Mouse (Mus musculus): ENCODE measurements at regions not wholly inside any gene's neighbourhood (a gene's known extent, or its start where the extent isn't known, plus 50 kb on each side); places are given as distances from the start of the nearest gene placed in this dataset.

DNA sequence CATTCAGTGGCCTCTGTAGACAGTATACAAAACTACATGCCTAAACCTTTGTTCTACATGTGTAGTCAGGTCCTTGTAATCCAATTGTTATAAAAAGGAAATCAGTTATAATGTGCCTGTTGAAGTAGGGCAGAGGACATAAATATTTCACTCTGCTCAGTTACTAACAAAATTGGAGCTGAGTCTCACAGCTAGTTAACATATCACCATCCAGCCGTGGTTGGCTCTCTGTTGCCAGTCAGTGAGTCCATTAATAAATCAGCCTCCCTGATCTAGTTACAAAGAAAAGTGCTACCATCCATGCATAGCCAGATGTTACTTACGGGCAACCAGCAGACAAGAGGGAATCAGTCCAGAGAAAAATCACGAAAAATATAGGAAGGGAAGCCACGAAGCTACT, 382.8 kb downstream of the Adamts20 start:
- 88% methylated on average over 4 of the region's 4 CpGs for WGBS
- no peaks in the 10 kb centered on the region for H3K27me3 ChIP-seq (ENCODE audit: control insufficient read depth, insufficient read depth, low read length)
- DNase-seq: no peak
- intact Hi-C loops (cut with DNase I): no loop called here
- H3K4me1 ChIP-seq (ENCODE audit: control insufficient read depth, insufficient read depth, low read length): no peaks in the 10 kb centered on the region
- no peak overlapping the region for H3K9ac ChIP-seq (ENCODE audit: low read depth, low read length)
- no peak overlapping the region for H3K4me3 ChIP-seq
- TF ChIP-seq POLR2A (IDR thresholded peaks at IDR 0.05; ENCODE audit: insufficient read depth, low read depth, low read length) (no peak), CTCF (IDR thresholded peaks at IDR 0.05) (no peak), EP300 (IDR thresholded peaks at IDR 0.05; ENCODE audit: insufficient read depth, low read depth, low read length) (no peak)
- H3K36me3 ChIP-seq (ENCODE audit: control insufficient read depth, insufficient read depth, low read length): no peaks in the 10 kb centered on the region
- no peak overlapping the region for H3K27ac ChIP-seq
- H3K79me2 ChIP-seq (replicated peaks; ENCODE audit: control insufficient read depth, insufficient read depth, low read length): no peaks in the 10 kb centered on the region

DNA sequence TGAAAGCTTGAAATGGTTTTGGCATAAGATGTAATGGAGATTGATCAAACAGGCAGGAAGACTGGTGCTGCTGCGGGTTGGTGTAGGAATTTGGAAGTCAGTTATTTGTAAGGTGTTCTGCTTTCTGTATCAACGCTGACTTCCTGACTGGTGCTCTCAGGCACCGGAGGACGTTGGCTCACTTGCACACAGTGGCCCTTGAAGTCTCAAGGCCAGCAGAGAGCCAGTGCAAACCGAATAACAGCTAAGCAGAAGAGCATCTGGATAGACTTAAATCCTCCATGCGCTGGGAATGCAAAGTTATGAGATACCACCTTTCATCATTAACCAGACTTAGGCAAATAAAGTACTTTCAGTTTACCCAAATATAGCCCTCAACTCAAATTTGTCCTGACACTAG, 388.2 kb downstream of the Adamts20 start:
- no peaks in the 10 kb centered on the region for H3K36me3 ChIP-seq (ENCODE audit: control insufficient read depth, insufficient read depth, low read length)
- no peaks in the 10 kb centered on the region for H3K79me2 ChIP-seq (replicated peaks; ENCODE audit: control insufficient read depth, insufficient read depth, low read length)
- no peak overlapping the region for H3K9ac ChIP-seq (ENCODE audit: low read depth, low read length)
- TF ChIP-seq POLR2A (IDR thresholded peaks at IDR 0.05; ENCODE audit: insufficient read depth, low read depth, low read length) (no peak), CTCF (IDR thresholded peaks at IDR 0.05) (no peak), EP300 (IDR thresholded peaks at IDR 0.05; ENCODE audit: insufficient read depth, low read depth, low read length) (no peak)
- H3K4me3 ChIP-seq: no peak overlapping the region
- H3K27me3 ChIP-seq (ENCODE audit: control insufficient read depth, insufficient read depth, low read length): no peaks in the 10 kb centered on the region
- 69% methylated on average over 6 of the region's 6 CpGs for WGBS
- intact Hi-C loops (cut with DNase I): no loop called here
- no peaks in the 10 kb centered on the region for H3K4me1 ChIP-seq (ENCODE audit: control insufficient read depth, insufficient read depth, low read length)
- no peak overlapping the region for H3K27ac ChIP-seq
- no peak for DNase-seq

DNA sequence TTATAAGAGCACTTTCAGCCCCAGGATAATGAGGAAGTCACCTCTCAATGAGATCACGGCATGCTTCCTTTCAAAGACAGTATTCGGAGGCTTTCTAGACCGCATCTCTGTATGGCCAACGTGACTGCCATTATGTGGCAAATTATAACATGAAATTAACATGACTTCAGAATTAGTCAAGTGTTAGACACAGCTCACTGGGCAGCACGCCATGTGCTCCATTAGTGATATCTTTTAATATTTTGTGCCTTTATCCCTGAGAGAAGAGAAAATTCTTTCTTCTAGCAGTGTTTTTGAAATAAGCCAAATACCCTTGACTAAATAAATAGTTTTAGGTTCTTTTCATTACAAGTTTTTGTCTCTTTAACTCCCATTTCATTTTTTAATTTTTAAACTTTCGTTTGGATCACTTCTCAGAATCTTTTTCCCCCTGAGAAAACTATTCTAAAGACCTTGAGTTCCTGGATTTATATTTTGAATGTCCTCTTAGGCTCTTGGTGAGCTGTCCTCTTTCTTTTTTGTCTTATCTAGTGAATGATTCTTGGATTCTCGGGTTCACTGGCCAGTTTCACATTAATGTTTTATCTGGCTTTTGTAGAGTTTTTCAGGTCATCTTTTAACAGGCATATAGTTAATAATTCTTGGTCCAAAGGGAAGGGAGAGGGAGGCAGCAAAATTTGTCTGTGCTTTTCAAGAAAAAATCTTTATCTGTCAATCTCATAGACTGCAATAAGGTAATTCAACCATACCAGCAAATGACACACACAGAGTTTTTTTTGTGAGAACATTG, 390.9 kb downstream of the Adamts20 start:
- 56% methylated on average over 7 of the region's 7 CpGs for WGBS
- Histone ChIP-seq H3K27me3 (ENCODE audit: control insufficient read depth, insufficient read depth, low read length) (no peaks in the 10 kb centered on the region), H3K79me2 (replicated peaks; ENCODE audit: control insufficient read depth, insufficient read depth, low read length) (no peaks in the 10 kb centered on the region), H3K27ac (no peak overlapping the region), H3K4me1 (ENCODE audit: control insufficient read depth, insufficient read depth, low read length) (no peaks in the 10 kb centered on the region), H3K9ac (ENCODE audit: low read depth, low read length) (no peak overlapping the region), H3K4me3 (no peak overlapping the region), H3K36me3 (ENCODE audit: control insufficient read depth, insufficient read depth, low read length) (no peaks in the 10 kb centered on the region)
- intact Hi-C loops (cut with DNase I): no loop called here
- DNase-seq: peak in 1 of 2 experiments; percentile 5
- no peak for TF ChIP-seq EP300 (IDR thresholded peaks at IDR 0.05; ENCODE audit: insufficient read depth, low read depth, low read length)
- TF ChIP-seq CTCF (IDR thresholded peaks at IDR 0.05): no peak

DNA sequence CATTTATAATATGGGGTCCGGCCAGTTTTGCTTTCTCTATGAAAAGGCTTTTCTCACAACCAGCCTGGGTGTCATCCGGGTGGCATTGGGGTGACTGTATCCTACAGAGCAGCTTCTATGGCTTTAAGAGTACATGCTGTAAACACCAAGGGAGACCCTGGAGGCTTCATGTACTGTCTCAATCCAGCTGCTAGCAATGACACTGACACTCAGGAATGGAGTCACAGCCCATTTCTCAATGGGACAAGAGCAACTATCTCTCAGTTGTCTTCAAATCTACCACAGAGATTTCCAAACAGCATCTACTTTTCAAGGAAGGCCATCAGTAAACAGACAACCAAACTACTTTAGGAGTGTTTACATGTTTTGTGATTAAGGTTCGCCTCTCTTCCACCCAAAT, 397.5 kb downstream of the Adamts20 start:
- no peaks in the 10 kb centered on the region for H3K27me3 ChIP-seq (ENCODE audit: control insufficient read depth, insufficient read depth, low read length)
- no peaks in the 10 kb centered on the region for H3K36me3 ChIP-seq (ENCODE audit: control insufficient read depth, insufficient read depth, low read length)
- no peak overlapping the region for H3K4me3 ChIP-seq
- WGBS: 87% methylated on average over 3 of the region's 3 CpGs
- H3K4me1 ChIP-seq (ENCODE audit: control insufficient read depth, insufficient read depth, low read length): no peaks in the 10 kb centered on the region
- H3K9ac ChIP-seq (ENCODE audit: low read depth, low read length): no peak overlapping the region
- intact Hi-C loops (cut with DNase I): no loop called here
- TF ChIP-seq EP300 (IDR thresholded peaks at IDR 0.05; ENCODE audit: insufficient read depth, low read depth, low read length) (no peak), POLR2A (IDR thresholded peaks at IDR 0.05; ENCODE audit: insufficient read depth, low read depth, low read length) (no peak), CTCF (IDR thresholded peaks at IDR 0.05) (no peak)
- no peak for DNase-seq
- H3K79me2 ChIP-seq (replicated peaks; ENCODE audit: control insufficient read depth, insufficient read depth, low read length): no peaks in the 10 kb centered on the region
- H3K27ac ChIP-seq: no peak overlapping the region

DNA sequence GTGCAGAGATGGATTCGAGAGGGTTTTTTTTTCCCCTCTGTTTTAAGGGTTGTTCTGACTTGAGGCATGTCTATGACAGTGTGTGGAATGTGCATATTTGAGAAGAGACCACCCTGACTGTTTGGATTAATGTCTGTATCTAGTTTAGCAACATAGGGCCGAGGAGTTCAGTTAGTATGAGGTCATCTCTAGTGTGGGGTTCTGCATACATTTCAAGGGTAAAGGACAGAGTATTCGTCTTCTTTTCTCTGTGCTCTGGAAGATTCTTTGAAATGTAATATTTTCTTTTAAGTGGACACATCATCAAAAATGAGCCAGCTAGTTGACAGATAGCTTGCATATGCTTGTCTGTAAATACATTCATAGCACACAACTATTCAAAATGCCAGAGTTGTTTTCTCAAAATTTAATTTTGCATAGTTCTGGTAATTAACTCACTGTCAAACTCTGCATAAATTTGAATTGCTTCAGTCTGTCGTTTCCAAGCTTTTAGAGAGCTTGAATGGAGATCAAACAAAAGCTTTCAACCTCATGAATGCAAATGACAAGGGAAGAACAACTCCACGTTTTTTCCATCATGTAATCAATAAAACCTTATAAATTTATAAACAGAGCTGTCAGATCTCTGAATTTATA, 415.5 kb downstream of the Adamts20 start:
- DNase-seq: no peak
- Histone ChIP-seq H3K27me3 (ENCODE audit: control insufficient read depth, insufficient read depth, low read length) (no peaks in the 10 kb centered on the region), H3K9ac (ENCODE audit: low read depth, low read length) (no peak overlapping the region), H3K79me2 (replicated peaks; ENCODE audit: control insufficient read depth, insufficient read depth, low read length) (no peaks in the 10 kb centered on the region), H3K36me3 (ENCODE audit: control insufficient read depth, insufficient read depth, low read length) (no peaks in the 10 kb centered on the region), H3K4me3 (no peak overlapping the region), H3K4me1 (ENCODE audit: control insufficient read depth, insufficient read depth, low read length) (no peaks in the 10 kb centered on the region), H3K27ac (no peak overlapping the region)
- no peak for TF ChIP-seq POLR2A (IDR thresholded peaks at IDR 0.05; ENCODE audit: insufficient read depth, low read depth, low read length)
- no peak for TF ChIP-seq EP300 (IDR thresholded peaks at IDR 0.05; ENCODE audit: insufficient read depth, low read depth, low read length)
- TF ChIP-seq CTCF (IDR thresholded peaks at IDR 0.05): no peak
- intact Hi-C loops (cut with DNase I): no loop called here
- WGBS: 61% methylated on average over 5 of the region's 5 CpGs

DNA sequence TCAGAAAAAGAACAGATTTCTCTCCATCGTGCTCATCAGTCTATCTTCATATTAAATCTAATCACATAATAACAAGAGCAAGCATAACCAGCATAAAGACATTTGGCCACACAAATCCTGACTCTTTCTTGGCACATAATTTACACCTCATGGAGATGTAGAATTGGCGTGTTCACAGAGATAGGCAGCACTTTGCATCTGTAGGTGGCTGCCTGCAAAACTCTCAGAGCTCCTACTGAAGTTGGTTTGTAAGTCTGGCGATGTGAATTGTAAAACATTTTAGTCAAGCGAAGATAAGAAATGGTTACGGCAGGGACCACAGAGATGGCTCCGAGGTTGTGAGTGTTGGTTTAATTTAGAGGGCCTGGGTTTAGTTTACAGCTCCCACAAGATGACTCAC, 419.0 kb downstream of the Adamts20 start:
- Histone ChIP-seq H3K27me3 (ENCODE audit: control insufficient read depth, insufficient read depth, low read length) (no peaks in the 10 kb centered on the region), H3K36me3 (ENCODE audit: control insufficient read depth, insufficient read depth, low read length) (no peaks in the 10 kb centered on the region), H3K4me3 (no peak overlapping the region), H3K9ac (ENCODE audit: low read depth, low read length) (no peak overlapping the region), H3K79me2 (replicated peaks; ENCODE audit: control insufficient read depth, insufficient read depth, low read length) (no peaks in the 10 kb centered on the region), H3K27ac (no peak overlapping the region), H3K4me1 (ENCODE audit: control insufficient read depth, insufficient read depth, low read length) (no peaks in the 10 kb centered on the region)
- intact Hi-C loops (cut with DNase I): no loop called here
- TF ChIP-seq EP300 (IDR thresholded peaks at IDR 0.05; ENCODE audit: insufficient read depth, low read depth, low read length): no peak
- TF ChIP-seq POLR2A (IDR thresholded peaks at IDR 0.05; ENCODE audit: insufficient read depth, low read depth, low read length): no peak
- no peak for TF ChIP-seq CTCF (IDR thresholded peaks at IDR 0.05)
- 90% methylated on average over 6 of the region's 6 CpGs for WGBS
- DNase-seq: no peak
